Mouse (Mus musculus) splenic B cell, adult 2 months (primary cell): ENCODE data around the gene Zbtb18.

Source experiments
- DNase-seq: peaks from one replicate; pipeline ENCODE4 v3.0.0-alpha.2; 2011; ENCODE audit warnings: low read depth, low spot score
- H3K27me3 ChIP-seq: 2 replicates; pipeline ENCODE4 v1.6.1; 2012; ENCODE audit warnings: mild to moderate bottlenecking, low read length, moderate library complexity, mixed read lengths; ENCODE audit not compliant: control insufficient read depth, poor library complexity, insufficient read depth, severe bottlenecking
- H3K36me3 ChIP-seq: 2 replicates; pipeline ENCODE4 v1.6.1; 2012; ENCODE audit warnings: mild to moderate bottlenecking, low read length, moderate library complexity, mixed read lengths; ENCODE audit not compliant: control insufficient read depth, poor library complexity, insufficient read depth, severe bottlenecking

Zbtb18 gene

DNA sequence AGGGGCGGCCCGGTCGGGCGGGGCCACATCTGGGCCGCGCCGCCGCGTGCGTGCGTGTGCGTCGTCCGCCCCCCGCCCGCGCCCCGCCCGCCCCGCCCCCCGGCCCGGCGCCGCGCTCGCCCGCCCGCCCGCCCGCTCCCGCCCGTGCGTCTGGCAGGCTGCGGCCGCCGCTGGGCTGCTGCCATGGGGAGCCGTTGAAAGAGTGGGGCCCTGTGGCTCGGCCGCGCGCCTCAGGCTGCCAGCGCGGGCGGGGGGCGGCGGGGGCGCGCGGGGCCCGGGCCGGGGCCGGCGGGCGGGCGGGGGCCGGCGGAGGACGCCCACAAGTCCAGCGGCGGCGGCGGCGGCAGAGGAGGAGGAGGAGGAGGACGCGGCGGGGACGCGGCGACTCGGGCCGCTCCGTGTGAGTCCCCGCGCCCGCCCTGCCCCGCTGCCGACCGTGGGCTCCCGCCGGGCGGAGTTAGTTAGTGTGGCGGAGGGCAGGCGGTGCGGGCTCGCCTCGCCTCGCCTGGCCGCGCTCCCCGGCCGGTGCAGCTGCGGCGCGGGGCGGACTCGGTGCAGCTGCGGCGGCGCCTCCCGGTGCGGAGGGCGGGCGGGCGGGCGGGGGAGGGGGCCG, at the start of gene Zbtb18:
Gene Zbtb18, plus strand, starts transcription at position 156 of the 613 bp plus-strand sequence.
- Histone ChIP-seq H3K36me3 (peaks cover 4% of the 10 kb centered on the region; the same call in 1 of the 2 replicates), H3K27me3 (no peaks in the 10 kb centered on the region)
- peak; percentile 51 for DNase-seq

DNA sequence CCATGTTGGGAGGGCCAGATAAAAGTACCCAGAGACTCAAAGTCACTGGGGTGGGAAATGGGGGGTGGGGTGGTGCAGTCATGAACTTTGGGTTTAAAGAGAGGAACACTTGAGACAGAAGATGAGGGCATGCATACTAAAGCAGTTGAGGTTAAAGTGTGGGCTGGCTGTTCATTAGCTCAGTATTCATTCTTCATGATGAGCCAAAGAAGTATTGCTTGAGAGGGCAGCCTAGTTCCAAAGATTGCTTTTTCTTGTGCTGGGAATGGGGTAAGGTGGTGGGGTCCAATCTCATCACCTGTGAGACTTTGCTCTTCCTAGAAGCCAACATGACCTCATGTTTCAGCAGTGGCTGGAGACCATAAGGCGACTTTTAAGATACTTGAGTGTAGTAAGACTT, 44.7 kb upstream of the Zbtb18 start:
- no peaks in the 10 kb centered on the region for H3K36me3 ChIP-seq
- no peak for DNase-seq
- H3K27me3 ChIP-seq = no peaks in the 10 kb centered on the region

DNA sequence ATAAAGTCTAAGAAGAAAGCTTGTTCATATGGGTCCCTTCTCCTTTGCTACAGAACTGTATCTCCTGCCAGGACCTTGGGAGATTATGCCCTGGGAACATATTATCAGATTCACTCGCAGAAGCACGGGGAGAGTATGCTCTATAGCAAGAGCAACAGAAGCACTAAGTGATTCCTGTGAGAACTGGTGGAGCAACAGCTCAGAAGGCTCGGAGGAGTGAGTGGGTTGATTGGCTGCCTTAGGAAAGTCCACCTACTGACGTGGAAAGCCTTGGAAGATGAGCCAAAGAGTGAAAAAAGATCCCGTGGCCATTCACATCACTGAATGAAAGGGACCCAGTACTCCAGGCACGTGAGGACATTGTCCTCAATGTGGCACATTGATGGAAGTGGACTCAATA, 37.0 kb upstream of the Zbtb18 start:
- no peak for DNase-seq
- Histone ChIP-seq H3K27me3 (no peaks in the 10 kb centered on the region), H3K36me3 (no peaks in the 10 kb centered on the region)

DNA sequence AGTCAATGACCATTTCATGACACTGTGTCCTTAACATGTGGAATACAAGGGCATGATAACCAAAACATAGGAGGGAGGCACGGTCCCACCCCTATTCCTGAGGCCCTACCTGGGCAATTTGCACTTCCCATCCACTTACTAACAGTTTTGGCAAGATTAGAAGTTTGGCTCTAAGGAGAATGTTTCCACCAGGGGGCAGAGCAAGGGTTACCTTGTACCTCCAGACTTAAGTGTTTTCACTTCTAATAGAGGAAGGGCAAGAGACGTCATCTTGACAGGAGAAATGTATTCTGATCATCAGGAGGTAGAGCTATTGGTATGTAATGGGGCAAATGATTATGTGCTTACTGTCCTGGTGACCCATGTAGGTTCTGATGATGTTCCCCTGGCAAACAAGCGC, 33.5 kb upstream of the Zbtb18 start:
- Histone ChIP-seq H3K27me3 (no peaks in the 10 kb centered on the region), H3K36me3 (no peaks in the 10 kb centered on the region)
- DNase-seq = peak; percentile 89

DNA sequence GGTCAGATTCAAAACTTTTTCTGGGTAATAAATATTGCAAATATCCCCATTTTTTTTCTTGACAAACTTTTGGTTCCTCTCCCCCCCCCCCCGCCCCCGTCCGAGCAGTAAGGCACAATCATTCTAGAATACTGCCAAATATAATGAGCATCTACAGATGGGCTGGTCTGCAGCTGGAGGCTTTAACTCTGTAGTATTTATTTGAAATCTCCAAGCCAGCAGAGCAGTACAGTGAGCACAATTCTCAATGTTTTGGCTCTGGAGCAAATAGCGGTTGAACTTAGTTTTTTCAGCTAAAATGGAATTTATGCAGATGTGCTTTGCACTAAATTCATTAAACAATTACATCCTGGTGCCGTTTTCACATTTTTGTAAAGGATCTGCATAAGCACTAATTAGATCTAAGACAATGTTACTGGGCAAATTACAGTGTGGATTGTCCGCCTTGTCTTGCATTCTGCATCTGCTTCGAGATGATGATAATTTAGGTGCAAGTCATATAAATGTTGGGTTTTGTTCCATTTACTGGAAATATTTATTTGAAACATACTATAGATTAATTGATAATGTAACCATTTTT, 31.3 kb upstream of the Zbtb18 start:
- no peaks in the 10 kb centered on the region for H3K27me3 ChIP-seq
- DNase-seq = no peak
- H3K36me3 ChIP-seq = no peaks in the 10 kb centered on the region

DNA sequence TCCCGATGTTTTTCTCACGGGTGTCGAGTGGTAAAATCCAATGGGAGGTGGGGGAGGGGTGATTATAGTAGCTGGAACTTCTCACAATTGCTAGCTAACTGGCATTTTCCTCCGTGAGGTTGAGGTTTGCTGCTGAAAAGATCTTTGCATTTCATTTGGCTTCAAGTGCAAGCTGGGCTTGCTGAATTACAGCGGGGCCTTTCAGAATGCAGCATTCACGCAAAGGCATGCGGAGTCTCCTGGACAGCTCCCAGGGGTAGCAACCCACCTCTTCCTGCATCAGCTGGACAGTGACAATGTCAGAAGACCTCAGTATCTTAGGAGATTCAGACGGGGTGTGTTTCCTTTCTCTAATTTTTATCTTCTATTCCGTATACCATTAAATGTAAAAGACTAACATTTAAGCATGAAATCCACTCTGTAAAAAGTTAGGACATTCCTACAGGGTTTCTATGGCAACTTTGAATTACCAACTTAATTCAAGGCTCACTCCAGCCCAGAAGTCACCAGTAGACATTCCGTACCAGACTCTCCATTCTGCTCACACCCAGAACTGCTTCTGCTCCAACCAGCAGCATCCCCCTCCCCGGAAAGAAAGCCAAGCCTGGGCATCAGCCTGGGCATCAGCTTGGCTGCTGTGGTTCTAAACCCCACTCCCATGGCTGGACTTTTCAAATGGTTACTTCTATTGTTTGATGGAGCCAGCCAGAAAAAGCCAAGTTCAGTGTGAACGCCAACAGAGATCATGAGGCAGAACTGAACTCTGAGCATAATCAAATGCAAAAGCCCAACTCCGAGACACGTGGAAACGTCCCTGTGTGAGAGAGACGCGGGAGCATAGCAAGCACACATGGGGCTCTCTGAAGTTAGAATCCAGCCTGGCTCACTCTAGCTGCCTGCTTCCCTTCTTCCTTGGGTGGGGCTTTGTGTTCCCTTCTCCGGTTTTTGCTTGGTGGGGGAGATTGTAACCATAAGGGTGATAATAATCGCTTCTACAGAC, 30.5 kb upstream of the Zbtb18 start:
- Histone ChIP-seq H3K36me3 (no peaks in the 10 kb centered on the region), H3K27me3 (no peaks in the 10 kb centered on the region)
- no peak for DNase-seq

DNA sequence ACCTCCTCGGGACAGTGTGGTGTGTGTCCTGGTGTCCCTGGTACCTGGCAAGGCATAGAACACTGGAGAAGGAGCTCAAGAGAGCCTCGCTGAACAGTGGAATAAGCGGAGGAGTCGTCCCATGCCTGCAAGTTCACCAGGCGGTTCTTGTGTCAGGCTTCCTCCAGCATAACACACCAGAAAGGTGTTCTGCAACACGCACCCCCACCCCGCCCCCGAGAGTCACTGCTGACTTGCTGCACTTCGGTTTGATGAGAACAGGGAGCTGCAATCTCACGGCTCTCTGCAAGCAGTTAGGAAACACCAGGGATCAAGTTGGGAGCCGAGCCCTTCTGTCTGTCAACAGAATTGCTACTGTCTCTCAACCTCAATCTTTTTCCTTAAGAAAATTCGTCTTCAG, 22.8 kb upstream of the Zbtb18 start:
- Histone ChIP-seq H3K27me3 (no peaks in the 10 kb centered on the region), H3K36me3 (no peaks in the 10 kb centered on the region)
- no peak for DNase-seq

DNA sequence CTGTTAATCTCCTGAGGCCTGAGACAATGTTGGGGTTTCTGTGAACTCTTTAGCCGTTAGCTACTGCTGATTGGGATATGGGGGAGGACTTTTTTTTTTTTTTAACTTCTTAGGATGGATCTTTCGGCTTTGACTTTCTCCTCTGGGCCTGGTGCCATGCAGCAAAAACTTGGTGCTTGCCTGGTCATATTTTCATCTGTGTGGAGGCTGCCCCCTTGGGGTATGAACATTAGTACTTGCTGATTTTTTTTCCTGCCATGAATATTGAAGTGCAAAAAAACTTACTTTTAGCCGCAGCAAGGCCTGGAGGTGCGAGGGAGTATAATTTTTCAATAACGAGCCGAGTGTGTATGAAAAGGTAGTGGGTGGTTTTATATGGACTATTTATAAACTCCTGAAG, 22.0 kb upstream of the Zbtb18 start:
- DNase-seq = no peak
- Histone ChIP-seq H3K27me3 (no peaks in the 10 kb centered on the region), H3K36me3 (no peaks in the 10 kb centered on the region)

DNA sequence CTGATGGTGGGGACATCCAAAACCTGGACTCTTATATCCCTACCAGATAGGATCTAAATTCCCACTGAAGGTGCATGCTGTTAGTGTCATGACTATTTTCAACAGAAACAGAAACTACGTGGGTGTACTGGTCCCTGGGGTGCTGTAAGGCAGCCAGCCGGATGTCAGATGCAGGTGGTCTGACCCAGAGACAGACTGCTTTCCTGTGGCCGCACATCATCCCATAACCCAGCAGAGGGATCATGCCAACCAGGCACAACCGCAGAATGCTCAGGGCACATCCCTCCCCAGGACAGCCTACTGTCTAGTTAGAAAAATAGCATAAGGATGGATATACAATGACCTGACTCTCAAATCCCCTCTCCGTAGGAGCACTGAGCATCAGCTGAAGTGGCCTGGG, 14.3 kb upstream of the Zbtb18 start:
- peak; percentile 81 for DNase-seq
- Histone ChIP-seq H3K36me3 (no peaks in the 10 kb centered on the region), H3K27me3 (no peaks in the 10 kb centered on the region)

DNA sequence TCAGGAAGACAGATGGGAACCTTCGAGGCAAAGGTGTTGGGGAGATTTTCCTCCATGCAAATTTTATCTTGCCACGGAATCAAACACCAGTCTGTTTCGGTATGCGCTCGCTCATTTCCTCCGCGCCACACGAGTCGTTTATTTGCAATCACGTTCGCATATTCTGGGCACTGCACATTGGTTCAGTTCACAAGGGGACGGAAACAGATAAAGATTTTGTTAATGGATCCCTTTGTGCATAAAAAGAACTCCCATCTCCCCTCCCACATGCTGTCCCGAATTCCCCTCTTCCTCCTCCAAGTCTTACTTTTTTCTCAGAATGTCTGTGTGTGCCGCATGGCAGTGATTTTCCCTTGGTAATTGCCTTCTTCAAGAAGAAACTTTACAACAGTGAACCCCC, 13.8 kb upstream of the Zbtb18 start:
- Histone ChIP-seq H3K27me3 (no peaks in the 10 kb centered on the region), H3K36me3 (no peaks in the 10 kb centered on the region)
- DNase-seq = peak; percentile 74

DNA sequence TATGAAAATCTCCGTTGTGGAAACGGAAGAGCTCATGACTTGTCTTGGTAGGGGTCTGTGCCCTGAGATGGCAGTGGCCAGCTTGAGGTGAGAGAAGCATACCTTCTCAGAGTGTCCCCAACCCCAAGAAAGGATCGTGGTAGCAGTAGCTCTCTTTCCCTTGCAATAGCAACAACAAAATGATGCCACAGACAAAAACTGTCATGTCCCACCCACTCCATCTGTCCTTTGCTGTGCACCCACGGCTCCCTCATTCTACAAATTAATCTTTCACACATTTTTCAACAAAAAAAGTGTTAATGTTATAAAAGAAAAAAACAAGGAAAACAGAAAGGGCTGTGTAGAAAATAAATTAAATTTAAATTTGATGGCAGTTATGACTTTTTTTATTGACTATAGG, 13.1 kb upstream of the Zbtb18 start:
- no peak for DNase-seq

DNA sequence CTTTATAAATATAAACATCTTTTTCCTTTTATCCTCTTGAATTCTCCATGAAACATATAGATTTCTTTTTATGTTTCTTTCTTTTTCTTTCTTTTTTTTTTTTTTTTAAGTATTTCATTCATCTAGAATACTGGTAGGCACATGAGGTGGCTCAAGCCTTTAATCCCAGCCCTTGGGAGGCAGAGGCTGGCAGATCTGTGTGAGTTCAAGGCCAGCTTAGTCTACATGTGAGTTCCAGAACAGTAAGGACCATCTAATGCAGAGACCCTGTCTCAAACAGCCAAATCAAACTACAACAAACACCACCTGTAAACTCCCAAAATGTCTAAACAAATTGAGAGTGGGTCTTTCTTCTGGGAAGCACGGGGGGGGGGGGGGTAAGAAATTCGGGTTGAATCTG, 1.7 kb upstream of the Zbtb18 start:
- no peaks in the 10 kb centered on the region for H3K27me3 ChIP-seq
- DNase-seq = no peak
- no peaks in the 10 kb centered on the region for H3K36me3 ChIP-seq

More for the DNA sequence above, 13.1 kb upstream of the Zbtb18 start:
- Histone ChIP-seq H3K36me3 (no peaks in the 10 kb centered on the region), H3K27me3 (no peaks in the 10 kb centered on the region)

DNA sequence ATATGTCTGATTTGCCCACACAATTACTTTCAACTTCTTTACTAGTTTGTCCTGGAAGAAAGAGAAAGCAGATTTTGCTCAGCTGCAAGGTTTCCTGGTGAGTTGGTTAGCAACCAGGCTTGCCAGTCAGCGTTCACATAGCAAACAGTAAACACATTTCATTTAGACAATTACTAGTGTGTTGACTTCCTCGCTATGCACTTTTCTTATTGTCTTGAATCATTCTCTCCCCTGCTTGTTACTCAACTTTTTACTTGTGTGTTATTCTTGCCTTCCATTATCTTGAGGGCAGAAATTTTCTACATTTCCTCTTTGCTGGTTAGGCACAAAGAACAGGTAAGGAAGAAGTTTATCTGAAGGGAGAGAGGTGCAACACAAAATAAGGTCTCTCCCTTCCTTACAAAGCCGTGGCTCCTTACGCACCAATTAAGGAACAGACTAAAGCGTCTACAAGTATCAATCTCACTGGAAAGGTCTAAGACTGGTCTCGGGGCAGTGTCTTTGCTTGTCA, 1.1 kb upstream of the Zbtb18 start:
- Histone ChIP-seq H3K36me3 (no peaks in the 10 kb centered on the region), H3K27me3 (no peaks in the 10 kb centered on the region)
- peak; percentile 47 for DNase-seq

DNA sequence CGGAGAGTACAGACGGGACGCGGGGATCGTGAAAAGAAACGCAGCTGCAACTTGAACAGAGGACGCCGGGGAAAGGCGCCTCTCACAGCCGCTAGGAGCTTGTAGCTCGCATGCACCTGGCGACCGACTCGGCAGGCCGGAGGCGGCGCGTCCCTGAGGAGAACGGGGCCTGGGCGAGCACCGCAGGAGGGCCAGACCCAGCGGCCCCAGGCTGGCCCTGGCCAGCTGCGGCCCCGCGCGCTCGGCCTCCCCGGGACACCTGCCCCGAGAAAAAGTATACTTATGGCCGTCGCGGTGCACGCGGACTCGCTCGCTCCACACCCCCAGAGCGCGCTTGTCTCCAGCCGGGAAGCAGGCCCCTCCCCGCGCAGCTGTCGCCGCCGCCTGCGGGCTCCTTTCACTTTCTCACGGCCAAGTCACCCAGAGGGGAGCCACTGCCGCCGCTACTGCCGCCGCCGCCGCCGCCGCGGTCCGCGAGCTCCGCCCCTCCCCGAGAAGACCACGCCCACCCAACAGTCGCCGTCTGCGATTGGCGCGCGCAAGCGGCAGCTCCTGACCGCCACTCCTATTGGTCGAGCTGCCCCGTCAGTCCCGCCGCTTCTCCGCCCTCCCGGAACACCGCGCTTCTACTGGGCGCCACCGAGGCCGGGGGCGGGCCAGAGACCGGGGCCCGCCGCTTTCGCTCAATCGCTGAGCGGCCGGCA, 507 bp upstream of the Zbtb18 start:
- DNase-seq = peak; percentile 98
- no peaks in the 10 kb centered on the region for H3K27me3 ChIP-seq
- H3K36me3 ChIP-seq = no peaks in the 10 kb centered on the region
